25 mouse cellular contexts compared by ENCODE assay signal in the genomic region with DNA sequence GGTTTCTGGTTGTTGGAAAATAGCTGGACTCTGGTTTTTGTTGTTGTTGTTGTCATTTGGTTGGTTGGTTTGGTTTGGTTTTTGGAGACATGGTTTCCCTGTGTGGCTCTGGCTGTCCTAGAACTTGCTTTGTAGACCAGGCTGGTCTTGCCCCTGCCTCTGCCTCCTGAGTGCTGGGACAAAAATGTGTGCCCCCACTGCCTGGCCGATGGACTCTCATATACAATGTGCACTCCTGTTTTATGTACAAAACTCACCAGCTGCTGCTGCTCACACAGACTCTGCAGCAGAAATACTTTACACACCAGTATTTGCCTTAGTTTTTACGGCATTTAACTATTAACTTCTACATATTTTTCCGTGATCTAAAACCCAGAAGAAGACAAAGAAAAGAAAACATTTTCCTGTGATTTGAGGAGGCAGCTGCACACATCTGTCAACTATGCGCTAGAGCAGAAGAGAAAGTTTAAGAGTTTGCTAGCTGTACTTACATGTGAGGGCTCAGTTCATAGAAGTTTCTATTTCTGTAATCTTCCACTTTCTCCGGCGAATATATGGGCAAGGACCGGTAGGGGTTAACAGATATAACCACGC. TPM values are rescaled to one million over a fixed set of nuclear protein-coding genes. Genes with fewer than 3 reads are reported as not detected.
DNase-seq lines count a peak whose midpoint lies in the region; ATAC-seq and TF ChIP-seq lines count a peak whose summit lies in the region.
"Had no signal": no experiment of that assay in that cellular context is flagged by ENCODE, and none has a peak within 500 bp of the region (broad histone marks: within the 10 kb centered on the region; RNA-seq: fewer than 3 reads in every experiment).

No protein-coding gene starts in this region.

- no peaks in the 10 kb centered on the region for H3K27me3 ChIP-seq in kidney, embryonic 15.5 days
- no peaks in the 10 kb centered on the region for H3K27me3 ChIP-seq in lung, embryonic 14.5 days (ENCODE audit: insufficient read depth, low read length)
- no peaks in the 10 kb centered on the region for H3K27me3 ChIP-seq in limb, embryonic 14.5 days (ENCODE audit: control insufficient read depth, insufficient read depth, low read length)
- H3K27me3 ChIP-seq: embryonic facial prominence, embryonic 13.5 days; forebrain, embryonic 15.5 days; liver, embryonic 12.5 days; midbrain, embryonic 15.5 days; neural tube, embryonic 15.5 days had no signal

- no peak for TF ChIP-seq POLR2A in limb, embryonic 14.5 days (IDR thresholded peaks at IDR 0.05; ENCODE audit: borderline replicate concordance, extremely low read depth, insufficient read depth, insufficient read length)

- no peak overlapping the region for H3K4me3 ChIP-seq in kidney, embryonic 15.5 days (replicated peaks)
- no peak overlapping the region for H3K4me3 ChIP-seq in lung, embryonic 14.5 days (ENCODE audit: low read depth, low read length)
- H3K4me3 ChIP-seq in limb, embryonic 14.5 days (replicated peaks; ENCODE audit: low read length): no peak overlapping the region
- H3K4me3 ChIP-seq: embryonic facial prominence, embryonic 13.5 days; forebrain, embryonic 10.5 days; forebrain, embryonic 15.5 days; liver, embryonic 12.5 days; midbrain, embryonic 10.5 days; midbrain, embryonic 15.5 days; neural tube, embryonic 15.5 days had no signal

- H3K36me3 ChIP-seq in kidney, embryonic 15.5 days: peaks cover 17% of the 10 kb centered on the region; the same call in 1 of the 2 replicates
- peaks cover 21% of the 10 kb centered on the region; the same call in 1 of the 2 replicates for H3K36me3 ChIP-seq in lung, embryonic 14.5 days (ENCODE audit: insufficient read depth)
- H3K36me3 ChIP-seq in limb, embryonic 14.5 days (ENCODE audit: control insufficient read depth, insufficient read depth, low read length): peaks cover 5% of the 10 kb centered on the region
- H3K36me3 ChIP-seq: forebrain, embryonic 15.5 days; liver, embryonic 12.5 days; midbrain, embryonic 15.5 days; neural tube, embryonic 15.5 days had no signal

- WGBS in kidney, embryonic 15.5 days: 72% methylated on average over 8 of the region's 8 CpGs
- WGBS in lung, embryonic 14.5 days: 64% methylated on average over 8 of the region's 8 CpGs
- WGBS in limb, embryonic 14.5 days: 73% methylated on average over 8 of the region's 8 CpGs

- H3K4me1 ChIP-seq in kidney, embryonic 15.5 days: no peaks in the 10 kb centered on the region
- peaks cover 7% of the 10 kb centered on the region; the same call in 1 of the 2 replicates for H3K4me1 ChIP-seq in lung, embryonic 14.5 days (ENCODE audit: insufficient read depth)
- peaks cover 12% of the 10 kb centered on the region; the same call in 1 of the 2 replicates for H3K4me1 ChIP-seq in limb, embryonic 14.5 days (ENCODE audit: control insufficient read depth, insufficient read depth, low read length)
- H3K4me1 ChIP-seq: forebrain, embryonic 15.5 days; liver, embryonic 12.5 days had no signal

- no peak overlapping the region for H3K9ac ChIP-seq in kidney, embryonic 15.5 days
- H3K9ac ChIP-seq in lung, embryonic 14.5 days: no peak overlapping the region
- no peak overlapping the region for H3K9ac ChIP-seq in limb, embryonic 14.5 days (ENCODE audit: low read depth, low read length, severe bottlenecking)
- H3K9ac ChIP-seq: embryonic facial prominence, embryonic 13.5 days; forebrain, embryonic 15.5 days; liver, embryonic 12.5 days; liver, postnatal 0 days; midbrain, embryonic 15.5 days; neural tube, embryonic 15.5 days had no signal

- no peak for TF ChIP-seq CTCF in lung, embryonic 14.5 days (IDR thresholded peaks at IDR 0.05; ENCODE audit: low read depth)

- ATAC-seq in kidney, embryonic 15.5 days (replicated peaks; ENCODE audit: low FRiP score): no peak
- ATAC-seq in lung, embryonic 14.5 days (ENCODE audit: insufficient read depth): no peak
- ATAC-seq in limb, embryonic 14.5 days (ENCODE audit: low FRiP score, low read depth): peak; percentile 35; the same call in 1 of the 2 replicates
- ATAC-seq in inflammation-experienced regulatory T-cells, adult 6 months: no peak
- ATAC-seq: CD4-positive, CD25-positive, alpha-beta regulatory T cell, adult 4 months; forebrain, embryonic 15.5 days; hindbrain, embryonic 16.5 days; liver, embryonic 12.5 days; liver, postnatal 0 days; midbrain, embryonic 15.5 days had no signal

- H3K27ac ChIP-seq in kidney, embryonic 15.5 days: peak overlapping the region; percentile 43
- H3K27ac ChIP-seq in lung, embryonic 14.5 days (ENCODE audit: low read depth): peak overlapping the region; percentile 52; the same call in 1 of the 2 replicates
- 0 out of 2 replicates have a peak overlapping the region, but pooled peaks have one; percentile 26 for H3K27ac ChIP-seq in limb, embryonic 14.5 days (replicated peaks; ENCODE audit: low read depth, low read length)
- H3K27ac ChIP-seq: embryonic facial prominence, embryonic 13.5 days; forebrain, embryonic 10.5 days; forebrain, embryonic 15.5 days; liver, embryonic 12.5 days; midbrain, embryonic 10.5 days; midbrain, embryonic 15.5 days; neural tube, embryonic 15.5 days had no signal

- H3K9me3 ChIP-seq in kidney, embryonic 15.5 days (replicated peaks): no peaks in the 10 kb centered on the region
- H3K9me3 ChIP-seq in lung, embryonic 14.5 days (ENCODE audit: low read depth, low read length): no peaks in the 10 kb centered on the region
- H3K9me3 ChIP-seq in limb, embryonic 14.5 days (ENCODE audit: control insufficient read depth, low read length): no peaks in the 10 kb centered on the region
- H3K9me3 ChIP-seq: embryonic facial prominence, embryonic 13.5 days; forebrain, embryonic 10.5 days; forebrain, embryonic 15.5 days; liver, embryonic 12.5 days; midbrain, embryonic 10.5 days; midbrain, embryonic 15.5 days; neural tube, embryonic 15.5 days had no signal

- no peak overlapping the region for H3K4me2 ChIP-seq in kidney, embryonic 15.5 days
- no peak overlapping the region for H3K4me2 ChIP-seq in lung, embryonic 14.5 days
- no peak overlapping the region for H3K4me2 ChIP-seq in limb, embryonic 14.5 days (replicated peaks; ENCODE audit: low read depth, low read length, severe bottlenecking)
- H3K4me2 ChIP-seq: embryonic facial prominence, embryonic 13.5 days; forebrain, embryonic 15.5 days; liver, embryonic 12.5 days; midbrain, embryonic 15.5 days; neural tube, embryonic 15.5 days had no signal

- DNase-seq in kidney, postnatal 25 days: no peak
- DNase-seq in lung, embryonic 14.5 days: no peak
- no peak for DNase-seq in lung, postnatal 36 days
- DNase-seq in limb, embryonic 14.5 days (ENCODE audit: low spot score): no peak
- DNase-seq in cerebellum, postnatal 36 days: no peak
- DNase-seq: adrenal gland, postnatal 14 days; cerebellum, adult 11 months; cerebellum, adult 9-10 months; kidney, adult 18-20 months; layer of hippocampus, adult 9-11 months; liver, postnatal 0 days; lung, postnatal 10 days; right cerebral cortex, adult 18-20 months; spleen, adult 18-20 months had no signal

RNA-seq across cellular contexts. Expression of gene Myo1b, which starts 52.9 kb away (rescaled TPM):
- polyA plus RNA-seq in kidney, embryonic 15.5 days (2015; fragmentation: Nextera tagmentation; extraction: Ambion mirVana): 72.4 and 77.0 TPM in 2 replicates
- 117 and 118 TPM in 2 replicates for polyA plus RNA-seq in lung, embryonic 14.5 days (2014; fragmentation: Nextera tagmentation; extraction: Ambion mirVana)
- polyA plus RNA-seq in limb, embryonic 14.5 days (2012; rRNA removed): 47.8 and 53.5 TPM in 2 replicates
- 107 and 113 TPM in 2 replicates for polyA plus RNA-seq in limb, embryonic 14.5 days (2014; fragmentation: Nextera tagmentation; extraction: Ambion mirVana)
- 1 to 10 TPM in 1 of 3 experiments, under 1 TPM in 1, not detected in 1; 0.41 to 1.3 TPM for polyA plus RNA-seq in inflammation-experienced regulatory T-cells, adult 6 months (2017; shearing (Covaris generic))

Comparison
In these comparisons a context has a peak if more than half of its experiments do, and no peak if none do; other contexts are left out.
1. RNA of gene Myo1b, which starts 52.9 kb away (polyA plus RNA-seq): 117 to 118 TPM in lung, embryonic 14.5 days, 47.8 to 113 TPM in limb, embryonic 14.5 days and 72.4 to 77.0 TPM in kidney, embryonic 15.5 days; 0.41 to 1.3 TPM in inflammation-experienced regulatory T-cells, adult 6 months; every median in the first group is over 10 times any median in the second.
2. Peak in every context shown above with its lines, with median percentiles within 50 percentile points of each other: H3K27ac ChIP-seq.